Mouse (Mus musculus): ENCODE results near the gene Gimap1.

DNA sequence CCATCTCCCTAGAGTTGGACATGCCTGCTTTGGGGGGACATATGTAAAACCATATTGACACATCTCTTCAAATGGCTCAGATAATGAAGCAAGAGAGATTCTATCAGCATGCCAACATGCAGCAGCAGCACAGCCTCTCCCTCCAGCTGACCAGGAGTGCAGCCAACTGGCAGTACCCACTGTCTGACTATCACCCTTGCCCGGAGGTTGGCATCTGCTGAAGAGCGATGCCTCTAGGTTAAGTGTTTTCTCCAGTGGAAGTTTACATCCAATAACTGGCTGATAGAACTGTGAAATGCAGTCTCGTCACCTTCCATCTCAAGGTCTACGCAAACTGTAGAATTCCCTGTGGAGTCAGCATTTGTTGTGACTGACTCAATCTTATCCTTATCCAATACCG lies 1.2 kb upstream of the Gimap1 start:
- TF ChIP-seq CTCF (IDR thresholded peaks at IDR 0.05; ENCODE audit: control insufficient read depth, insufficient read depth, insufficient read length) (no peak), MYOD1 (IDR thresholded peaks at IDR 0.05; ENCODE audit: control insufficient read depth, insufficient read length, low read depth) (no peak), CEBPB (IDR thresholded peaks at IDR 0.05; ENCODE audit: low read depth) (no peak), MAX (IDR thresholded peaks at IDR 0.05) (no peak), MYOG (IDR thresholded peaks at IDR 0.05; ENCODE audit: control insufficient read depth, extremely low read depth, insufficient read length) (no peak)
